Mouse (Mus musculus) adrenal gland, postnatal 14 days (tissue): Measurements from ENCODE around the gene Tomm40l. TPM values are rescaled to one million over a fixed set of nuclear protein-coding genes. Genes with fewer than 3 reads are reported as not detected.

ENCODE experiments used
- DNase-seq: peaks from one replicate; pipeline ENCODE4 v3.0.0; 2021; ENCODE audit warnings: mixed read lengths
- total RNA-seq: library from RNA; stranded (reverse); gene quantifications from 2 replicates; pipeline ENCODE4 v1.2.3, GENCODE M21; 2021

Gene Tomm40l
- total RNA-seq, 1 experiment from 2014 or later: 52.7 TPM

GRCm38 (mm10) chr1:171227879-171228278 is 5.6 kb upstream of the Tomm40l start:
- DNase-seq: no peak

- no peak for DNase-seq
These were observed 4.5 kb upstream of the Tomm40l start for GRCm38 (mm10) chr1:171226780-171227179.

GRCm38 (mm10) chr1:171224857-171225256 is 2.5 kb upstream of the Tomm40l start, which contains the start of gene Apoa2:
TSS of gene Apoa2 (plus strand) at chr1:171225054.
- DNase-seq: no peak

- DNase-seq: peak; percentile 78
These were observed 1.5 kb upstream of the Tomm40l start for GRCm38 (mm10) chr1:171223796-171224195.

GRCm38 (mm10) chr1:171223168-171223567 is 854 bp upstream of the Tomm40l start:
- no peak for DNase-seq

- no peak for DNase-seq
These were observed 777 bp downstream of the Tomm40l start for GRCm38 (mm10) chr1:171221281-171222193.

- peak; percentile 92 for DNase-seq
These were observed 1.4 kb downstream of the Tomm40l start for GRCm38 (mm10) chr1:171220871-171221270.

- DNase-seq: no peak
These were observed 5.9 kb downstream of the Tomm40l start for GRCm38 (mm10) chr1:171216241-171216955.

GRCm38 (mm10) chr1:171213801-171214496 is 8.4 kb downstream of the Tomm40l start, which contains the start of gene Nr1i3:
TSS of gene Nr1i3 (plus strand) at chr1:171213970.
- DNase-seq: no peak

GRCm38 (mm10) chr1:171212854-171213253 is 9.5 kb downstream of the Tomm40l start:
- DNase-seq: no peak

- no peak for DNase-seq
These were observed 12.9 kb downstream of the Tomm40l start for GRCm38 (mm10) chr1:171209409-171209808.

GRCm38 (mm10) chr1:171205704-171206493 is 16.4 kb downstream of the Tomm40l start:
- no peak for DNase-seq

- DNase-seq: no peak
These were observed 18.1 kb downstream of the Tomm40l start for GRCm38 (mm10) chr1:171204249-171204644.

GRCm38 (mm10) chr1:171203471-171204248 is 18.7 kb downstream of the Tomm40l start:
- DNase-seq: no peak

GRCm38 (mm10) chr1:171200769-171201168 is 21.5 kb downstream of the Tomm40l start:
- DNase-seq: no peak

GRCm38 (mm10) chr1:171199532-171199931 is 22.8 kb downstream of the Tomm40l start:
- DNase-seq: no peak

- peak; percentile 80 for DNase-seq
These were observed 26.4 kb downstream of the Tomm40l start, which contains the start of gene Pcp4l1 for GRCm38 (mm10) chr1:171195887-171196397. TSS of gene Pcp4l1 (minus strand) at chr1:171196268.

GRCm38 (mm10) chr1:171195046-171195822 is 27.1 kb downstream of the Tomm40l start:
- DNase-seq: no peak
